Mouse (Mus musculus): ENCODE data around the gene Napsa.
A peak's percentile ranks its signal among the peaks of the same experiment; 100 is the strongest.

The Napsa gene

DNA sequence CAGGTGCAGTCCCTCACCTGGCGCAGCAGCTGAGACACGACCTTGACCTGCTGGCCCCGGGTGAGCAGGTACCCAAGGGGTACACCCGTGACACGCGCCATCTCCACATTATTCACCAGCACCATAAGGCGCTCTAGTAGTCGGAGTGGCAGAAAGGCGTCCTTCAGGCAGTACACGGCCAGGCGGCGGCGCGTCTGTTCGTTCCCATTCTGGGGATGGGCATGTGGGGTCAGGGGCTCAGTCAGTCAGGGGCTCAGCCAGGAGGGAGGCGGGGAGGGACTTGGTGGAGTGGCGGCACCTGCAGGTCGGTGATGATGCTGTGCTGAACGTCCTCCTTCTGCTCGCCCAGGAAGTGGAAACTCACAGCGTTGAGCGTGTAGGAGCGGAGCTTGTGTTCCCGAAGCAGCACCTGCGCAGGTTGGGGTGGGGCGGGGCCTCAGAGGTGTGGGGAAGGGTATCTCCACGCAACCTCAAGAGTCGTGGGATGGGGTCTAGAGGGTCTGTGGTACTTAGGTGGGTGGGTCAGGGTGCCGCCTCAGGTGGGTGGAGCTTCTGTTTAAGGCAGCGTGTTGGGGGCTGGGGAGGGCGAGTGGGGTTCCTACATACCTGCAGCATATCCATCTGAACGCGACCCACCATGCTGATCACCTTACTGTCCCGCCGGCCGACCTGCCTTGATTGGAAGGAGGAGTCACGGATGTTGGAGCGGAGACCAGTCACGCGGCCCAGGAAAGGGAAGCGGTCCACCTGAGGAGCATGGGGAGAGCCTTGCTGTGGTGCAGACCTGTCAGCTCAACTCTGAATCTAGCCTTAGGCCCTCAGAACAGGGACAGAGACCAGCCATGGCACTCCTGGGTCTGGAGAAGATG, 33.2 kb upstream of the Napsa start:
- no peak for DNase-seq

DNA sequence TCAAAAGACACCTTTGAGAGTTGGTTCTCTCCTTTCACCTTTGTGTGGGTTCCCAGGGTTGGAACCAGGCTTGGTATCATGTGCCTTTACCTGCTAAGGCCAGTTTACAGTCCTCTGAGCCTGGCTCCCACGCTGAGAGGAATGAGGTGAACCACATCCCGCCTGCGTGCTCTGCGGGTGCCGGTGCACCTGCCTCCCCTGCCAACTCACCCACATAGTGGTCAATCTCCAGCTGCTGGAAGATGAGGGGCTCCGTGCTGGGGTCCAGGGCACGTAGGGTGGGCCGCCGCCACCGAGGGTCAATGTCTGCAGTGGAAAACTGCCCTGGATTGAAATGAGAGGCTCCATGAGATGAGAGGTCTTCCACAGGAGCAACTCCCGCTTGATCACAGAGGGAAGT, 29.6 kb upstream of the Napsa start:
- DNase-seq, result peak; percentile 2

DNA sequence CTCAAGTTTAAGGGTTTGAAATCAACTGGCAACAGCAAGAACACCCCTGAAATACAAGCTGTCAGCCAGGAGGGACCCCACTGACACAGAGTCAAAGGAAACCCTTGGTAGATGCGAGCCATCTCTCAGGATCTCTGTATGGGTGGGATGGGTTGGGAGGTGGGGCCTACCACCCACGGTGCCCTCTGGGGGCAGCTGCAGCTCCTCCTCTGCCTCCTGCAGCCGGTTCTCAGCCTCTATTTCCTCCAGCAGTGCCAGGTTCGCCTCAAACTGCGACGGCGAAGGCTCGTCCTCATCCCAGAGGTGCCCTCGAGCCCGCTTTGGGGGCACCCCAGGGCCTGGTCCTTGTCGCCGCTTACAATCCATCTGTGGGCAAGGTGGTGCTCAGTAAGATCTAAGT, 29.1 kb upstream of the Napsa start:
- no peak for DNase-seq

DNA sequence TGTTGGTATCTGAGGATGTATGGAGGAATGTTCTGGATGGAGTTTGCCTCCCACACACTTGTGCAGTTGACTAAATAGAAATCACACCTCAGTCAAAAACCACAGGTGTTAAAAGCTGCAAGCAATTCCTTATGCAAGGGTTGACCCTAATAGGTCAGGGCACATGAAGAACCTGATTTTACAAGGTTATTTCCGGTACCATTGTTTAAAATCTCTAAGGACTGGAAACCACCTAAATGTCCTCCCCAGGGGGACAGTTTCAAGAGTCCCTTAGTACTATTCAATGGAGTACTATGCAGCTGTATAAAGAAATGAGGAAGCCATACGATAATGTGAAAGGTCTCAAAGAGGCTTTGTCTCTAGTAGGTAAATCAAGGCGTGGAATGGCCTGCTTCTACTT, 25.9 kb upstream of the Napsa start:
- DNase-seq, result no peak

DNA sequence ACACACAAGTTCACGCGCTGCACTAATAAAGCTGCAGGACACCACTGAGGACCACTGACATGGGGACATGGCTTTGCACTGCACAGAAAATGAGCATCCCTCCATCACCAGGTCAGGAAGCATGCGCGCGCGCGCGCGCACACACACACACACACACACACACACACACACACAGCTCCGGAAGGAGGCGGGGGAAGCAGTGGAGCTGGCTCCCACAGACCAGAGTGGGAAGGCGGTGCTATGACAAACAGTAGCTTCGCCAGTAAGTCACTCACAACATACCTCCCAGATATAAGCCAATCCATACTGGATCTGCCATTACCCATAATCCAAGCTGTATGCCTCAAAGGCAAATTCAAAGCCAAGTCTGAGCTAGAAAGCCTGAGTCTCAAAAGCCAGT, 25.1 kb upstream of the Napsa start:
- peak; percentile 2 for DNase-seq

GRCm38 (mm10) chr7:44547725-44548124, 24.5 kb upstream of the Napsa start:
- no peak for DNase-seq

GRCm38 (mm10) chr7:44548497-44549087, 23.6 kb upstream of the Napsa start, which contains the start of gene Pold1:
Pold1 (minus strand) TSS chr7:44548849.
- peak; percentile 99 for DNase-seq

- no peak for DNase-seq
Measured at GRCm38 (mm10) chr7:44549621-44550408, 22.4 kb upstream of the Napsa start.

DNA sequence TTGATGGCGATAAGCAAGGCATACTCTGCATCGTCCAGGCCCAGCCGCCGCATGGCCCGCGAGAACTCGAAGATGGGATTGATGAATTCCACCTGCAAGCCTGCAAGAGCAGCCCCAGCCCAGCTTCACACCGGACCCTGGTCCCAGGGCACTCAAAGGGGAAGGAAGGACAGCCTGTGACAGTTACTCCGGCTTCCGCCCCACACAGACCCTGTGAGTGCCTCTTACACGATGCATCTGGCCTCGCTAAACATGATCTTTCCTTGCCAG, 21.8 kb upstream of the Napsa start:
- no peak for DNase-seq

DNA sequence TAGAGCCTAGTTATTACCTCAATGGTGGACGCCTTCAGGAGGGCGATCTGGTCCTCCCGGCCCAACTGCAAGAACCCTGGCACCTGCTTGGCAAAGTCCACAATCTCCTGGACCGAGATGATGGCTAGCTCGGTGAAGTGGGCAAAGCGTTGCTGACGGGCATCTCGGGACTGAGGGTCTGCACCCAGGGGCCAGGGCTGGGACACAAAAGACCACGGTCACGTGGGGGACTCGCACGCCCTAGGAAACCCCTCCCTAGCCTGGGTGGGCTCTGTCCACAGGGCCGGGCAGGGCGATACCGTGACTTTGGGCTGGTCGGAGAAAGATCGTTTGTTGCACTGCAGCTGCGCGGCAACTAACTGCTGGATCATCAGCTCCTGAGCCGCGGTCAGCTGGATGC, 20.9 kb upstream of the Napsa start:
- DNase-seq, result no peak

DNA sequence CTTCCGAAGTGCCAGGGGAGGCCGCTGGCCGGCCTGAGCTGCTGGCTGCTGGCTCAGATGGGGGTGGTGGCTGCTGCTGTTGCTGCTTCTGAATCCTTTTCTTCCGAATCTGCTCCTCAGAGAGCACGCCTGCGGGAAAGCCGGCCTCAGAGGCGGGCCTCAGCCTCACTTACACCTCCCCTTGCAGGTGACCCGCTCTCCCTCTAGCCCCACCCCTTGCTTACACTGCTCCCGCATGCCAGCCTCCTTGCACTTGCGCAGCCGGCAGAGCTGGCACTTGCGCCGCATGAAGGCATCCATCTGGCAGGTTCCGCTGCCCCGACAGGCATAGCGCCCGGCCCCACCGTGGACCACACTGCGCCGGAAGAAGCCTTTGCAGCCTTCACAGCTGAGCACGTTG, 20.4 kb upstream of the Napsa start:
- no peak for DNase-seq

- no peak for DNase-seq
Measured at GRCm38 (mm10) chr7:44552141-44552908, 19.9 kb upstream of the Napsa start.

DNA sequence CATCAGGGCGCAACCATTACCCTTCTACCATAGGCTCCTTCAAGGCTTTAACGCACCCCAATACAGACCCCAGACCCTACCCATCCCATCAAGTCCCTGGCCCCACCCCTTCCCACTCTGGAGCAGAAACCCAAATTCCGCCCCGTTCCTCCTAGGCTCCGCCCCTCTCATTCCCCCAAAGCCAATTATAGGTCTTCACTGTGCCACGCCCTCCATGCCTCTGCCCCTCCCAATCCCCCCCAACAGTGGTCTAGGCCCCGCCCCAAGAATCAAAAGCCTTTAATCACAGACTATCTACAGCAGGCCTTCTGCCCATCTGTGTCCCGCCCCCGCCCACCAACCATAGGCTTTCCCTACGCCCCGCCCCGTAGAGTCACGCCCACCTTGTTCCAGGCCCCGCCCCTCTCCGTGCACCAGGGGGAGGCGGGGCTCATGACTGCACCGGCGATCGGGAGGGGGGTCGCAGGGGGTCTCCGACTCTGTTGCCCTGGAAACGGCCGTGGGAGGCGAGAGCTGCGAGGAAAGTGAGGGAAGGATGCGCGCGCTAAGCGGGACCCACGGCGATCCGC, 18.9 kb upstream of the Napsa start:
- no peak for DNase-seq

- peak; percentile 91 for DNase-seq
Measured at GRCm38 (mm10) chr7:44553826-44554225, 18.4 kb upstream of the Napsa start, which contains the start of gene Nr1h2. Nr1h2 (minus strand) TSS chr7:44553951.

- no peak for DNase-seq
Measured at GRCm38 (mm10) chr7:44557629-44558028, 14.6 kb upstream of the Napsa start.

DNA sequence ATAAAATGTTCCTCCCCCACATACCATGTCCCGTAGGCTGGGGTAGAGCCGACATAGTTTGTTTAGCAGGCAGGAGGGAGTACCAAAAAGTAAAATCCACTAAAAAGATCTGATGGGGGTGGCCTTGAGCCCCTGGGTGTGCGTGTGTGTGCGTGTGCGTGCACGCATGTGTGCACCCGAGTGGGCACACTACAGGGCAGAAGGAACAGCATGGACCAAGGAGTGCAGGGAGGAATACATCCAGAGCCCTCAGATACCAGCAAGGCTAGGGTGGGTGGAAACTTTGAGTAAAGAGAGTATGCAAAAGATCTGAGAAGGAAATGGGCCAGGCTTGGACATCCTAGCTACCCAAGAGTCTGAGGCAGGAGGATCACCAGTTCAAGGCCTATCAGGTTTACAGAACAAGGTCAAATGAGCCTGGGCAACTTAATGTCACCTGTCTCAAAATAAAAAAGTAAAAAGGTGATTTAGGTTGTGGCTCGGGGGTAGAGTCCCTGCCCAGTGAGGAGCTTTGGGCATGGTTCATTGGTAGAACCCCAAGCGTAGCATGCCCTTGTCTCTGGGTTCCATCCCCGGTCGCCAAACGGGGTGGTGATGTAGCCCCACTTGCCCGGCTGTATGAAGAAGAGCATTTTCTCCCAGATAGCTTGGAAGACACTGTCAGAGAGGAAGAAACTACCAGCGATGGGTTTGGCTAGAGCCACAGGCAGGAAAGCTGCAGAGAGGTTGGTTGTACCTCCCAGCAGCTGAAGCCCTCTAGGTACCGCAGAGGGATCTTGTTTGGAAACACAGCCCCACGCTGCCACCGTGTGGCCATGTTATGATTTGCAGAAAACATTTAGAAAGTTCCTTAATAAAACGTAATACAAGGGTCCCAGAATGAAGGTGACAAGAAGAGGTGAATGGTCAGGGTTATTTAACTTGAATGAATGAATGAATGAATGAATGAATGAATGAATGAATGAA, 11.5 kb upstream of the Napsa start:
- DNase-seq, result peak; percentile 75

- no peak for DNase-seq
Measured at GRCm38 (mm10) chr7:44563284-44563683, 8.9 kb upstream of the Napsa start.

DNA sequence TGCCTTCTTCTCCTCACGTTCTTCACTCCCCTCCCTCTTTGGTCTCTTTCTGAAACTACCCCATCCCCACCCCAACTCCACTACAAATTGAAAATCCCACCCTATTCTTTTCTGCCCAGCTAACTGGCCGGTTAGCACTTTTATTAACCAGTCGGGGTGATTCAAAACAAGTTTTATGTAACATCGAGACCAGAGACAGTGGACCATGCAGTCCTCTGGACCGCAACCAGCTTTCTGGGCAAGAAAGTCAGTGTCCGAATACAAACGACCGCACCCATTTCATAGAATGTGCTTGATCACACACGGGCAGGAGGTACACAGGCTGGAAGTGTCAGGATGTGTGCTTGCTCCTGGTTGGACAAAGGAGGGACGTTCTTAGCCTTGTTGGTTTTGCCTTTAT, 7.7 kb upstream of the Napsa start:
- DNase-seq, result no peak

DNA sequence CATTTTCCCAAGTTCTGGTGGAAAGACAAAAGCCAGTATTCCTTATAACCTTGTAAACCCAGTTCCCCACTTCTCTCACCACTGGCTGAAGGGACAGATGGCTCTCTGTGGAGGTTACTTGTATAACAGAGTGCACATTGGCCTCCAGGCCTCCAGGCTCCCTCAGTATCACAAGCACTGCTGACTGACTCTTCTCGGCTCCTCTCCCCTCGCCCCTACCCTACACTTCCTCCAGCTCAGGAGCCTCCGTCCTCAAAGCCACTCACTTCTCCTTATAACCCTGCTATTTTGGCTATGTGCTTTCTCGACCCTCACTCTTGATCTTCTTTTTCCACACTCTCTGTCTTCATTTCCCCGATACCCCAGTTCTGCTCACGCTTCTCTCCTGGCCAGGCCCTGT, 6.8 kb upstream of the Napsa start:
- DNase-seq, result no peak

DNA sequence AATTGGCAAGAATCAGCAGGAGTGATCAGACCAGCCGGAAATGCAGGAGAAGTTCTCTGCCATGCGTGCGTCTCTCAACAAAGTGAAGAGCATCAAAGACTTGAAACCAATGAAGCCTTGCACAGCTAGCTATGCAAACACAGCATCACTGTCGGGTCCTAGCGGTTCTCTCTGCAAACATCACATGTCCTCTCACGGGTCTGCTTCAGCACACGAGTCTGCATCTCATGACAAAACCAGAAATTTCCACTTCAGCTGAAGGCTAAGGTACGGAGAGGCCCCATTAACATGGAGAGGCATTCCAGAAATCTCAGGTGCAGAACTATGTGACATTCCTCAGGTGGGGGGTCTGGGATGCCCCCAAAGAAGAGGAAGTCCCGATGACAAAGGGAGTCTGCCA, 3.4 kb upstream of the Napsa start:
- no peak for DNase-seq

DNA sequence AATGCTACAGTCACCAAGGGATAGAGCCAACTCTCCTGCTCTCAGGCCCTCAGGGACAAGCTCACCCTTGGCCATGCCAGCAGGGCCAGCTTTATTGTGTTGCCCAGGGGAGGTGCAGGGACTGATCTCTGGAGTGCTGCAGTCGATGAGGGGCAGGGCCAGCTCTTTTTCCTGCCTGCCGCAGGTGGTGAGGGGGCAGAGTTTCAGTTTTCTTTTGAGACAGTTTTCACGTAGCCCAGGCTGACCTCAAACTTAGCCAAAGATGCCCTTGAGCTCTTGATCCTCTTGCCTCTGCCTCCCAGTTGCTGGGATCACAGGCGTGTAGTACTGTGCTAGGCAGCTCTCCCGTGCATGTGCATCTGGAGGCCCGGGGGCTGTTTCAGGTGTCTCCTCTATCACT, 1.2 kb upstream of the Napsa start:
- no peak for DNase-seq

DNA sequence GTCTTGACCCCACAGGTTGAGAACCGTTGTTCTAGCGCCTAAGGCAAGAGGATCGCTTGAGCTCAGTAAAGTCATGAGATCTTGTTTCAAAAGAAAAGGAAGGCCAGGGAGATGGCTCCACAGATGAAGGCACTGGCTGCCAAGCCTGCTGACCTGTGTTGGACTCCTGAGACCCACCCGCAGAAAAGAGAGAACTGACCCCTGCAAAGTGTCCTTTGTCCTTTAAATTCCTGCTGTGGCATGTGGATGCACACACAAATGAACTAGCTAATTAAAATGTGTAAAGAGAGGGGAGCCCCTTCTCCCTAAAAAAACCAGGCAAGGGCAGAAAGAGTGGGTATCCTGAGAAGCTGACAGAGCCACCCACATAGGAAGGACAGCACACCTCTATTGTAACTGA, 369 bp upstream of the Napsa start:
- DNase-seq, result no peak

Data from cerebellum, adult 11 months (tissue).